Mouse (Mus musculus): ENCODE measurements around the gene Eftud2. TPM values are rescaled to one million over a fixed set of nuclear protein-coding genes. Genes with fewer than 3 reads are reported as not detected.

Eftud2 gene
- polyA plus RNA-seq, 1 experiment from 2014 or later: 376 TPM

DNA sequence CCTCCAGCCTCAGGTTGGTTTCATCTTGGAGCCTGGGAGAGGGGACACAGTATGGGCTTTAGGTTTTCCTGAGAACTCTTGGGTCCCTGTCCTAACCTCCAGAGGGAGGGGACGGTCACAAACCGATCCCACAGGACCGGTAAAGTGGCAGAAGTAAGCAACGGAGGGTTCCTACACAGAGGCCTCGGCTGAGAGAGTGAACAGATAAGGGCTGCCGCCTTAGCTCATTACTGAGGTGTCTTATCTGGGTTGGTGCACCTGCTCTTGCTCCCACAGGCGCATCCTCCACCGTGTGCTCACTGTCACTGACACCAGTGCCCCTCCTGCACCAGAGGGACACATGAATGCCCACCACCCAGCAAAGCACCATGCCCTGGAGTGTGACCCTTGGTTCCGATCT lies 15.0 kb upstream of the Eftud2 start:
- Histone ChIP-seq H3K36me3 (replicated peaks) (no peaks in the 10 kb centered on the region), H3K4me1 (peaks cover 37% of the 10 kb centered on the region), H3K4me3 (no peak overlapping the region), H3K27me3 (ENCODE audit: poor library complexity, severe bottlenecking) (peaks cover 76% of the 10 kb centered on the region), H3K9me3 (no peaks in the 10 kb centered on the region), H3K27ac (0 out of 2 replicates have a peak overlapping the region, but pooled peaks have one; percentile 15)
- no peak for DNase-seq (ENCODE audit: extremely low spot score, low spot score)
- 85% methylated on average over 9 of the region's 9 CpGs for WGBS

DNA sequence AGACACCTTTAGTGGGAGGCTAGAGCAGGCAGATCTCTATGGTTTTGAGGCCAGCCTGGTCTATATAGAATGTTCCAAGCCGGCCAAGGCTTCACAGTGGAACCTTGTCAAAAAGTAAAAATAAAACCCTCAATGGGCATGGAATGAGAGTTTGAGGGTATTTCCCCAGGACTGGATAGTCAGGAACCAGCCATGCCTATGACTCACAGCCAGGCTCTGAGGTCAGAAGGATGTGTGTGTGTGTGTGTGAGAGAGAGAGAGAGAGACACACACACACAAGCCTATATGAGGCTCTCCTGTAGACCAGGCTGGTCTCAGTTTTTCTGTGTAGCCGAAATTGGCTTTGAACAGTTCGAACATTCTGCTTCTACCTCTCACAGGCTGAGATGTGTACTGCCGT lies 13.9 kb upstream of the Eftud2 start:
- Histone ChIP-seq H3K9me3 (no peaks in the 10 kb centered on the region), H3K36me3 (replicated peaks) (no peaks in the 10 kb centered on the region), H3K4me1 (peaks cover 33% of the 10 kb centered on the region), H3K4me3 (no peak overlapping the region), H3K27me3 (ENCODE audit: poor library complexity, severe bottlenecking) (peaks cover 76% of the 10 kb centered on the region), H3K27ac (no peak overlapping the region)
- WGBS: 92% methylated on average over 4 of the region's 4 CpGs
- no peak for DNase-seq (ENCODE audit: extremely low spot score, low spot score)

DNA sequence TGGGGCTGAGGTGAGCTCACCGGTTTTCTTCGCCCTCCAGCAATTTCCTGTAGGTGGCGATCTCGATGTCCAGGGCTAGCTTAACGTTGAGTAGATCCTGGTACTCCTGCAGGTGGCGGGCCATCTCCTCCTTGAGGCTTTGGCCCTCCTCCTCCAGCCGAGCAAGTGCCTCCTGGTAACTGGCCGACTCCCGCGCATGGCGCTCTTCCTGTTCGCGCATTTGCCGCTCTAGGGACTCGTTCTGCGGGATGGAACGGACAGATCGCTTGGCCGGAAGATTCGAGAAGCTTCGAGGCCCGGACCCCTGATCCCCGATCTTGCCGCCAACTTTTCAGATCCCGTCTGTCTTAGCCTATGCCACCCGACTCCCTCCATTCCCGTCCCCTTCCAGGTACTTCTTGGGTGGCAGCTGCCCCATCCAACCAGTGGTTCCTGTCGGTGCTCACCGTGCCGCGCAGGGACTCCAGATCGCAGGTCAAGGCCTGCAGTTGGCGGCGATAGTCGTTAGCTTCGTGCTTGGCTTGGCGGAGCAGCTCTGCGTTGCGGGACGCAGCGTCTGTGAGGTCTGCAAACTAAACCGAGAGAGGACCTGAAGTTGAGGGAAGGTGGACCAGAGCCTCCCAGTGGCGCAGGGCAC lies 12.3 kb upstream of the Eftud2 start:
- Histone ChIP-seq H3K9me3 (no peaks in the 10 kb centered on the region), H3K36me3 (replicated peaks) (no peaks in the 10 kb centered on the region), H3K4me3 (peak overlapping the region; percentile 49), H3K27me3 (ENCODE audit: poor library complexity, severe bottlenecking) (peaks cover 69% of the 10 kb centered on the region), H3K4me1 (peaks cover 35% of the 10 kb centered on the region), H3K27ac (peak overlapping the region; percentile 79)
- DNase-seq (ENCODE audit: extremely low spot score, low spot score): peak; percentile 78
- WGBS: 2% methylated on average over 43 of the region's 43 CpGs

DNA sequence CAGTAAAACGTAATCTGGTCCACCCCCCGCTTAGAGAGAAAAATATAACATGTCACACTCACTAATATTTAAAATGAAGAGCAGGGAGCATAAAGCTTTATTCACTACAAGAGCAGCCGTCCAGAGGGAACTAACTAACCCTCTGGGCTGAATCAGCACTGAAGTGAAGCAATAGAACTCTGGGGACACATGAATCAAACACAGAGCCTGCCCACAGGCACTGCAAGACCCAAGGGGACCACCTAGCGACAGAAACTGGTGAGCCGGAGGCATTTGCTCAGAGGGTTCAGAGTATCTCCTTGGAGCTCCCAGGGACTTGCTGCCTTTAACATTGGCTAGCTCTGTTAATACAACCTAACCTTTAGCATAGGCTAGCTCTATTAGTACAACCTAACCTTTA lies 9.3 kb upstream of the Eftud2 start:
- peaks cover 20% of the 10 kb centered on the region for H3K4me1 ChIP-seq
- H3K36me3 ChIP-seq (replicated peaks): no peaks in the 10 kb centered on the region
- no peaks in the 10 kb centered on the region for H3K9me3 ChIP-seq
- DNase-seq (ENCODE audit: extremely low spot score, low spot score): no peak
- peaks cover 53% of the 10 kb centered on the region for H3K27me3 ChIP-seq (ENCODE audit: poor library complexity, severe bottlenecking)
- no peak overlapping the region for H3K4me3 ChIP-seq
- no peak overlapping the region for H3K27ac ChIP-seq
- WGBS: 73% methylated on average over 5 of the region's 5 CpGs

DNA sequence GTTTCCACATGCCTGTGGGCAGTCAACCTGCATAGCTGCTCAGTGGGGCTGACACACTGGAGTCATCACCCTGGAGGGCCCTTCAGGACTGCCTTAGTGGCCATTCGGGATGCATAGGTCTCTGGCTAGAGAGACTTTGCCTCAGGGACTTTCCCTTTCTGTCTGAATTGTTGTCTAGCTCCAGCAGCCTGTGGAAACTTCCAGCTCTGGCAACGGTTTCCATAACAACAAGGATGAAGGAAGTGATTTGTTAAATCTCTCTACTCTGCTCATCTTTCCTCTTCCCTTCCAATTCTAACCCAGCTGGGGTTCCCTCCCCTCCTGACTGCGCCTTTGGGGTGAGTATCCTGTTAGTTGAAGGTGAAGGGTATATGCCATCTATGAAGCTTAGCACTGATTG lies 7.3 kb upstream of the Eftud2 start:
- Histone ChIP-seq H3K4me3 (no peak overlapping the region), H3K27ac (no peak overlapping the region), H3K36me3 (replicated peaks) (no peaks in the 10 kb centered on the region), H3K4me1 (peaks cover 13% of the 10 kb centered on the region), H3K9me3 (no peaks in the 10 kb centered on the region), H3K27me3 (ENCODE audit: poor library complexity, severe bottlenecking) (peaks cover 51% of the 10 kb centered on the region)
- DNase-seq (ENCODE audit: extremely low spot score, low spot score): no peak
- 68% methylated on average over 3 of the region's 3 CpGs for WGBS

DNA sequence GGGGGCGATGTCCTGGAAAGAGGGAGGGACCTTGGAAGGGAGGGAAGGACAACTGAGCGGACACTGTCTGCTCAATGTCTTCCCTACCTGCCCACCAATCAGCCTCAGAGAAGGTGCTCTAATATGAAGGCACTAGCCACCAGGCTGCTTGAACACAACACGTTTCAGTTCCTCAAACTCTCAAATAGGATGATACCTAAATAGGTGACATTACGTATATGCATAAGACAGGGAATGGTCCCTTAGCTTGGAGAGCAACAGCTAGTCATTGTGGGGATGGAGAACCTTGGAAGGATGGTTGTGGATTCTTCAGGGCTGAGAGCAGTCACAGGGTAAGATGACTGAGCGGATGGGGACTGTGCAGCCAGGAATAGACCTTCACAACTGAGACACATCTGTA lies 6.6 kb upstream of the Eftud2 start:
- Histone ChIP-seq H3K27ac (no peak overlapping the region), H3K27me3 (ENCODE audit: poor library complexity, severe bottlenecking) (peaks cover 50% of the 10 kb centered on the region), H3K4me3 (no peak overlapping the region), H3K9me3 (no peaks in the 10 kb centered on the region), H3K4me1 (peaks cover 8% of the 10 kb centered on the region), H3K36me3 (replicated peaks) (no peaks in the 10 kb centered on the region)
- 81% methylated on average over 5 of the region's 5 CpGs for WGBS
- DNase-seq (ENCODE audit: extremely low spot score, low spot score): no peak

DNA sequence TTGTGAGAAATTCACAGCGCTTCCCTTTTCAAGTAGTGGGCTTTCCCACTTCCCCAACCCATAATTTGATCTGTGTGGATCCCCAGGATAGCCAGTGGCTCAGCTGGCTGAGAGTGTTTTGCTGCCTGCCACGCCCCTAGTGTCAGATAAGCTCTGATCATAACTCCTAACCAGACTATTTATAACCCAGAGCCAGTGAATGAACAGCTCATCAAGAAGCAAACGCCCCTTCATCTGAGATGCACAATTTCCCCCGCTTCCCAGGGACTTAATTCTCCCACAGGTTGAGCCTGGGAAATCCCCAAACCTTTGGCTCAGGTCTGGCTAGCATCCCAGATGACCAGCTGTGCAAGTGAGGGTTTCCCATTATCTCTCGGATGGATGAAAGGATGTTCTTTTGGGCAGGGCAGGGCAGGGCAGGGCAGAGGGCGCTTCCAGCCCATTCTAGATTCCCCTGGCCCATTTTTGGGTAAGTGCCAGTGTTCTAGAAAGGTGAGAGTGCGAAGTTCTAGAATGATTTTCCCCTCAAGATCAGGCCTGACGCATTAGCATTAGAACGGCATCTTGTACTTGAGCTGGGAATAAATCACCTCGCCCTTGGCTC lies 3.9 kb upstream of the Eftud2 start, which contains the start of gene Fam187a:
Gene Fam187a, plus strand, starts transcription at position 554 of the 604 bp plus-strand sequence.
- H3K27ac ChIP-seq: no peak within 1 kb of the TSS
- H3K36me3 ChIP-seq (replicated peaks): no peaks in the 10 kb centered on the region
- H3K4me1 ChIP-seq: peaks cover 24% of the 10 kb centered on the region
- H3K4me3 ChIP-seq: no peak within 1 kb of the TSS
- no peak for DNase-seq (ENCODE audit: extremely low spot score, low spot score)
- 66% methylated on average over 10 of the region's 10 CpGs for WGBS
- no peaks in the 10 kb centered on the region for H3K9me3 ChIP-seq
- peaks cover 37% of the 10 kb centered on the region for H3K27me3 ChIP-seq (ENCODE audit: poor library complexity, severe bottlenecking)

DNA sequence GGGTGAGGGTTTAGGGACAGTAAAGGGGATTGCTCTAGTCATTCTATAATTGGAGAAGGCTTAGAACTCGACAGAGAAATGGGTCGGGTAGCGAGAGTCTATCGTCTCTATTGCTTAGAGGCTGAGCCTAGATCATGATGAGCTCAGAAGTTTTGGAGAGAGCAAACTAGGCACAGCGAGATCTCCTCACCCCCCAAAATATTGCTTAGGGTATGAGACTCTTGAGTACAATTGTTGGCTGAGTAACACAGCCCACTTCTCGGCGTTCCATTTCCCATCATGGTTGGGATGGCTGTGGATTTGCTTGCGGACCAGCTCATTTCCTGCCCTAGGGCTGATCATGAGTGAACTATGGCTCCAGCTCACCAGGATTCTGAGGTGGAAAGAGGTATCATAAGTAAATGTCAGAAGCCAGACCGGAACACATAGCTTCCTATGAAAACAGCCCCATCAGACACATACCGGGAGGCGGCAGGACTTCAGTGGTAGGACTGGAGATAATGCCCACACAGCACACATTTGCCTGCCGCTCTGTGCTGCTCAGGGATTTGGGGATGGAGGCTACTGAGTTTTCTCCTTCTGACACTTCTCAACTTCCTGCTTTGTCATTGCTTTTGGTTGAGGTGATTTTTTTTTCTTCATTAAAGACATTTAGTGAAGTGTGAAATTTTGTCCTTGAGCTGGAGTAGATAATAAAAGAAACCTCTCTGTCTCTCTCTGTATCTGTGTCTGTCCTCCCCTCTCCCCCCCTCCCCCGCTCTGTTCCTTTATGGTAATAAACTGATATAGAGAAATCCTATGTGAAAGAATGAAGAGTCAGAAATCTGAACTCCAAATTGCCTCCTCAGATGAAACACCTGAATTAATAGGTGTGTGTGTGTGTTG lies 771 bp upstream of the Eftud2 start:
- Histone ChIP-seq H3K4me1 (peaks cover 27% of the 10 kb centered on the region), H3K27ac (peak overlapping the region; percentile 98), H3K9me3 (no peaks in the 10 kb centered on the region), H3K36me3 (replicated peaks) (peaks cover 17% of the 10 kb centered on the region), H3K4me3 (peak overlapping the region; percentile 84), H3K27me3 (ENCODE audit: poor library complexity, severe bottlenecking) (peaks cover 26% of the 10 kb centered on the region)
- 19% methylated on average over 13 of the region's 13 CpGs for WGBS
- DNase-seq (ENCODE audit: extremely low spot score, low spot score): no peak

DNA sequence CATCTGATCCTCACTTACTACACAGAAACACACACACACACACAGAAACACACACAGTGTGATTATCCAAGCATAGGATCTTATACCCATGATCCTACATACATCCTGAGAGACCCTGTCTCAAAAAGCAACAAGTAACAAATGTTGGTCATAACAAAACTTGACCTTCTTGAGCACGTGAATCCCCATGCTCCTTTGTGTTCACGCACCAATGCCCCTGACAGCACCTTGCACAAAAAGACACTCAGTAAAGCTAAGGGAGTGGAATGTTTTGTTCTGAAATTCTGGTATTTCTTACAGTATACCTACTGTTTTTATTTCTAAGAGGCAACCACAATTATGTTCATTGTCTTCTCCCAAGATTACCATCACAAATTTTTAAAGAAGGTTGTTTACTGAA lies 1.2 kb downstream of the Eftud2 start:
- Histone ChIP-seq H3K4me3 (peak overlapping the region; percentile 84), H3K36me3 (replicated peaks) (peaks cover 37% of the 10 kb centered on the region), H3K27ac (no peak overlapping the region), H3K9me3 (no peaks in the 10 kb centered on the region), H3K27me3 (ENCODE audit: poor library complexity, severe bottlenecking) (peaks cover 20% of the 10 kb centered on the region), H3K4me1 (peaks cover 27% of the 10 kb centered on the region)
- WGBS: 72% methylated on average over 2 of the region's 2 CpGs
- DNase-seq (ENCODE audit: extremely low spot score, low spot score): no peak

DNA sequence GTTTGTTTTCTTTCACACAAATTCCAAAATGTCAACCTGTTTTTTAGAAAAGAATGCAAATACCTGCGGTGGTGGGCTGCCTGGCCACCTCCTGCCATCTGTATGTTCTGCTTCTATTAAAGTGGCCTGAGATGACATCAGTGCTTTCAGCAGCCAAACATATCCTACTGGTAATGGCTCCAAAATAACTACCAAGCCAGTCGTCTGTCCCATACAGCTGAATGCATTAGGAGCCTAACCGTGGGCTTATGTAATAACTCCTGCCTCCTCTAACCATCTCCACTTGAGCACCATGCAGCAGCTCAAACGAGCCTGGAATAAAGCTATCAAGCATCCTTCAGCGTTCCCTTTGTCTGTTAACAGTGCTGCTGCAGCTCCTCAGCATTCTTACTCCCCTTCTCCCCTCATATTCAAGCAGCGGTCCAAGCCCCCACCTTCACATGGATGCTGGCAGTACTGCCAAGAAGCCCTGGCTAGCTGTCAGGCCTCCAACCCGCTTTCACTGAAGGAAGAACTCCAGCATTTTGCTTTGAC lies 5.9 kb downstream of the Eftud2 start:
- peaks cover 78% of the 10 kb centered on the region for H3K36me3 ChIP-seq (replicated peaks)
- DNase-seq (ENCODE audit: extremely low spot score, low spot score): no peak
- H3K27me3 ChIP-seq (ENCODE audit: poor library complexity, severe bottlenecking): no peaks in the 10 kb centered on the region
- H3K4me3 ChIP-seq: no peak overlapping the region
- H3K4me1 ChIP-seq: peaks cover 13% of the 10 kb centered on the region
- no peak overlapping the region for H3K27ac ChIP-seq
- H3K9me3 ChIP-seq: no peaks in the 10 kb centered on the region
- 88% methylated on average over 7 of the region's 7 CpGs for WGBS

DNA sequence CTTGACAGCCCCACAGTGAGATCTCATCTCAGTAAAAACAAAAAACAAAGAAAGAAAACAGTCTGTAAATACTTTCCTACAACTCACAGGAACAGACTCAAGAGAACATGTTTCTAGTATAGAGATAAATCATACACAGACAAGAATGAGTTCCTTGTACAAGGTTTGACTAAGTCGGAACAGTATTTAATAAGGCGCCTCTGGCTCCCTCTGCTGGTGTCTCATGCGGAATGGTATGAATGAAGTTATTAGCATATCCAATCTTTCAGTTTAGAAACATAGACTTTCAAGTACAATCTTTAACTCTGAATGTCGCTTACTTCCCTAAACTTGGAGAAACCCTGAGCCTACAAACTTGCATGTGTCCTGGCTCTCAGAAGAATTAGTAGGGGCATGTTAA lies 16.5 kb downstream of the Eftud2 start:
- peaks cover 100% of the 10 kb centered on the region for H3K36me3 ChIP-seq (replicated peaks)
- no peak overlapping the region for H3K4me3 ChIP-seq
- DNase-seq (ENCODE audit: extremely low spot score, low spot score): peak; percentile 56
- H3K27me3 ChIP-seq (ENCODE audit: poor library complexity, severe bottlenecking): no peaks in the 10 kb centered on the region
- no peaks in the 10 kb centered on the region for H3K9me3 ChIP-seq
- H3K27ac ChIP-seq: no peak overlapping the region
- WGBS: 68% methylated on average over 4 of the region's 4 CpGs
- no peaks in the 10 kb centered on the region for H3K4me1 ChIP-seq

DNA sequence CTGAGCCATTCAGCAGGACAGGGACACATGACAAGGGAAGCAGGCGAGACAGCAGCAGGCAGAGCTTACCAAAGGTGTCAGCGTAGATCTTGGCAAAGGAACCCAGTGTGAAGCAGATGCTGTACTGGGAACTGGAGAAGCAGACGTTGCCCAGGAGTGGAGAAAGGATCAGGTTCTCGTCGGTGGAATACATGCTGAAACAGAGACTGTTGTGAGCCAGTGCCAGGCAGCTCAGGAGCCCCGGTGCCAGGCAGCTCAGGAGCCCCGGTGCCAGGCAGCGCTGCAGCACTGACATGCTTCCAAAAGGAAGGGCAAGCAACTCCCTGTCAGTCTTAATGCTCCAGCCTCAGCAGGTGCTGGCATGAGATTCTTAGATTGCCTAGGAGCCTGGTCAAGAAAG lies 20.9 kb downstream of the Eftud2 start:
- 93% methylated on average over 8 of the region's 8 CpGs for WGBS

More for the DNA sequence above, 20.9 kb downstream of the Eftud2 start:
- no peak for DNase-seq (ENCODE audit: extremely low spot score, low spot score)
- no peak overlapping the region for H3K4me3 ChIP-seq
- H3K27me3 ChIP-seq (ENCODE audit: poor library complexity, severe bottlenecking): no peaks in the 10 kb centered on the region
- no peak overlapping the region for H3K27ac ChIP-seq
- peaks cover 100% of the 10 kb centered on the region for H3K36me3 ChIP-seq (replicated peaks)
- no peaks in the 10 kb centered on the region for H3K4me1 ChIP-seq
- H3K9me3 ChIP-seq: no peaks in the 10 kb centered on the region
